Mouse (Mus musculus) bone marrow, adult 2 months (tissue): Measurements from ENCODE around the gene Ndufa13. TPM values are rescaled to one million over a fixed set of nuclear protein-coding genes. Genes with fewer than 3 reads are reported as not detected.

Source experiments
- H3K27ac ChIP-seq: fragments of 200-500 bp; 2 replicates; pipeline ENCODE4 v1.5.1; 2012; ENCODE audit warnings: low read depth, mild to moderate bottlenecking, control low read depth, inconsistent platforms, low read length; ENCODE audit not compliant: control insufficient read depth, poor library complexity, insufficient read depth
- H3K4me1 ChIP-seq: fragments of 200-500 bp; 2 replicates; pipeline ENCODE4 v1.6.1; 2011; ENCODE audit warnings: low read length; ENCODE audit not compliant: control insufficient read depth, insufficient read depth
- H3K4me3 ChIP-seq: fragments of 200-500 bp; replicated peaks from 2 replicates; pipeline ENCODE3; 2011; ENCODE audit warnings: mild to moderate bottlenecking, low read depth, low read length, control low read depth; ENCODE audit not compliant: control insufficient read depth
- CTCF ChIP-seq: fragments of 200-500 bp; IDR thresholded peaks from 2 replicates; pipeline ENCODE4 v1.5.1; 2011; ENCODE audit warnings: low read length, control low read depth; ENCODE audit not compliant: control insufficient read depth, insufficient read depth
- POLR2A ChIP-seq: fragments of 200-500 bp; IDR thresholded peaks from 2 replicates; pipeline ENCODE4 v1.6.1; 2011; ENCODE audit warnings: low read depth, mild to moderate bottlenecking, control low read depth, low read length, borderline replicate concordance; ENCODE audit not compliant: control insufficient read depth
- WGBS: fragments of 180-500 bp; shearing (Covaris S2); methylation state at CpG from one replicate; pipeline ENCODE4 v1.1.7; 2018; 5-methylcytosine and 5-hydroxymethylcytosine counted together
- polyA plus RNA-seq: library from polyadenylated mRNA; stranded (reverse); fragments of >200 nt; gene quantifications from 2 replicates; pipeline ENCODE4 v1.2.4, GENCODE M21; 2011; ENCODE audit warnings: low replicate concordance; ENCODE audit not compliant: missing spikeins, insufficient read depth, insufficient read length

Gene Ndufa13
- polyA plus RNA-seq, 1 experiment = 61.7 TPM

- Histone ChIP-seq H3K4me3 (no peak overlapping the region), H3K4me1 (no peaks in the 10 kb centered on the region; the same call in 1 of the 2 replicates), H3K27ac (no peak overlapping the region)
- no peak for TF ChIP-seq POLR2A
- TF ChIP-seq CTCF = peak; percentile 59
- WGBS = 49% methylated on average over 19 of the region's 19 CpGs
These were observed 11.5 kb downstream of the Ndufa13 start for GRCm38 (mm10) chr8:69890813-69891241.

DNA sequence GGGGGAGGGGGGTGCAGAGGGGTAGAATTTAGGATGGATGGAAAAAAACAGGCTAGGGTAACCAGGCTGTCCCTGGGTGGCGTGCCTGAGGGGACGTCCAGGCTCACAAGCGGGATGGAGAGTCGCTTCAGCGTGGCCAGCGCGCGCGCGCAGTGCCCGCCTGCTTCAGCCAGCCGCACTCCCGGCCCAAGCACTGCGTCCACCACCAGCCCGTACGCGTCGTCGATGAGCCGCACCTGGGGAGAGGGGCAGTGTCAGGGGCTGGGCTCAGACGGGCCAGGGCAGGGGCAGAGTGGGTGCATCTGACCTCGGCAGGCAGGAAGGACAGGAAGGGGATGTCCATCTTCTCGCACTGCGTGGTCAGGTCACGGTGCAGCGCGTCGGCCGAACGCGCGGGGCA lies 13.5 kb downstream of the Ndufa13 start:
- TF ChIP-seq CTCF (no peak), POLR2A (no peak)
- 6% methylated on average over 32 of the region's 32 CpGs for WGBS
- no peak overlapping the region for H3K27ac ChIP-seq
- H3K4me1 ChIP-seq = no peaks in the 10 kb centered on the region; the same call in 1 of the 2 replicates
- no peak overlapping the region for H3K4me3 ChIP-seq

- TF ChIP-seq CTCF (no peak), POLR2A (no peak)
- H3K4me1 ChIP-seq = no peaks in the 10 kb centered on the region; the same call in 1 of the 2 replicates
- WGBS = 4% methylated on average over 24 of the region's 24 CpGs
- no peak overlapping the region for H3K27ac ChIP-seq
- H3K4me3 ChIP-seq = no peak overlapping the region
These were observed 14.0 kb downstream of the Ndufa13 start for GRCm38 (mm10) chr8:69888244-69888866.

GRCm38 (mm10) chr8:69887289-69888243 lies 14.8 kb downstream of the Ndufa13 start, which contains the start of gene Cilp2:
TSS of gene Cilp2 (minus strand) at chr8:69887687.
- WGBS = under 1% methylated on average over 60 of the region's 60 CpGs
- Histone ChIP-seq H3K27ac (no peak within 1 kb of the TSS), H3K4me3 (no peak within 1 kb of the TSS), H3K4me1 (no peaks in the 10 kb centered on the region; the same call in 1 of the 2 replicates)
- TF ChIP-seq CTCF (no peak), POLR2A (peak; percentile 15; the same call in 1 of the 2 replicates)

GRCm38 (mm10) chr8:69884141-69884540 lies 18.2 kb downstream of the Ndufa13 start:
- Histone ChIP-seq H3K4me1 (no peaks in the 10 kb centered on the region; the same call in 1 of the 2 replicates), H3K4me3 (no peak overlapping the region), H3K27ac (no peak overlapping the region)
- TF ChIP-seq CTCF (no peak), POLR2A (no peak)
- 57% methylated on average over 13 of the region's 13 CpGs for WGBS

- TF ChIP-seq CTCF (no peak), POLR2A (no peak)
- no peaks in the 10 kb centered on the region; the same call in 1 of the 2 replicates for H3K4me1 ChIP-seq
- no peak overlapping the region for H3K27ac ChIP-seq
- WGBS = 26% methylated on average over 52 of the region's 52 CpGs
- H3K4me3 ChIP-seq = no peak overlapping the region
These were observed 19.3 kb downstream of the Ndufa13 start for GRCm38 (mm10) chr8:69882833-69883600.

DNA sequence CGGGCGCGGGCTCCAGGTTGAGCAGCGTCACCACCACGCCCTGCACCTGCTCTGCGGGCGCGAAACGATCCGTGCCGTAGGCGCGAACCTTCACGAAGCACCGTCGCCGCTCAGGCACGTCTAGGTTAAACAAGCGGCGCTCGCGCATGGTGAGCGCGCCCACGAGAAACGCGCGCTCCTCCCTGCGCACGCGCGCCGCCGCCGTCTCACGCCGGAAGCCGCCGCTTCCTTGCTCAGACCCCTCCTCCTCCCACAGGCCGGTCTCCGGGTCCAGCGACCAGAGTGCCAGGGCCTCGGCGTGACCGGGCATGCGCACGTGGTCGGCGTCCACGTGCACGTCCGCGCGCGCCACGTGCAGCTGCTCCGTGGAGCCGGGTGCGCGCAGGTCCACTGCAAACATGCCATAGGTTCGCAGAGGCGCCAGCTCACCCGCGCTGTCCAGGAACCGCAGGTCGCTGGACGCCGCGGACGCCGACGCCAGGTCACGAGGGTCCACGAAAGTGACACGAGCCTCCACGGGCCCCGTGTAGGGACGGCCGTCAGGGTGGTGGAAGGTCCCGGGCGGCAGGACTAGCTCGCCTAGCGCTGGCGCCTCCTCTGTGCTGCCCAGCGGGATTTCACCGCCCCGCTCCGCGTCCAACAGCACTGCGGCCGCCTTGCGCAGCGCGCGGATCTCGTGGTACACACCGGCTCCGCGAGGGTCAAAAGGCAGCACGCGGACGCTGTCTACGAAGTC lies 20.2 kb downstream of the Ndufa13 start:
- 13% methylated on average over 103 of the region's 103 CpGs for WGBS
- no peak overlapping the region for H3K4me3 ChIP-seq
- TF ChIP-seq CTCF (no peak), POLR2A (no peak)
- H3K4me1 ChIP-seq = no peaks in the 10 kb centered on the region; the same call in 1 of the 2 replicates
- no peak overlapping the region; the same call in 1 of the 2 replicates for H3K27ac ChIP-seq
